Mouse (Mus musculus) megakaryocyte, embryonic 14.5 days (primary cell): ENCODE measurements around the gene Slc25a13.

ENCODE experiments used
- FLI1 ChIP-seq: IDR thresholded peaks from 2 replicates; pipeline ENCODE4 v1.6.1; 2012; ENCODE audit warnings: low read length, inconsistent platforms, mixed read lengths
- GATA1 ChIP-seq: IDR thresholded peaks from 3 replicates; pipeline ENCODE4 v1.6.1; 2012; ENCODE audit warnings: mixed read lengths, low read length, inconsistent platforms, borderline replicate concordance

DNA sequence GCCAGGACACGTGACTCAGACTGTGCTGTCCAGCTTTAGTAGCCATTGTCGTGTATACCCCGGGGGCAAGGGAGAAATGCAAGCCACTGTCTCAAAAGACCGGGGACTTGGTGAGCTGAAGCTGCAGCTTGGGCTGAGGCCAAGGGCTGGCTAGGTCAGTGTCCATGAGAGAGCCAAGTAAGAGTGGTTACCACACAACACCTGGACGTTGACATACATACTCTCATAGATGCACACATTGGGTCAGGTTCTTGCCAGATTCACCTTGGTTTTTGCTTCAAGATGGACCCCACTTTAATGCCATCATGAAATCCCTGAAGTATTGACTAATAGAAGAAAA lies 283 bp upstream of the Slc25a13 start:
- TF ChIP-seq GATA1 = no peak
- TF ChIP-seq FLI1 = no peak
